Mouse (Mus musculus) gastrocnemius, postnatal 14 days (tissue): ENCODE measurements around the gene Myrfl. TPM values are rescaled to one million over a fixed set of nuclear protein-coding genes. Genes with fewer than 3 reads are reported as not detected.

Experiments
- DNase-seq: peaks from one replicate; pipeline ENCODE4 v3.0.0; 2021; ENCODE audit warnings: mixed read lengths
- intact Hi-C: fragments of 180-260 bp; cut with DNase I; formaldehyde crosslinking; loops from one replicate; pipeline ENCODE4 v1.15.1; 2025; ENCODE audit warnings: low total_unique reads
- total RNA-seq, 2 experiments: library from RNA; stranded (reverse); gene quantifications; 2 replicates each; pipeline ENCODE4 v1.2.3; 2021

Myrfl gene
- total RNA-seq, 2 experiments from 2014 or later, result 0.11 to 0.39 TPM

GRCm38 (mm10) chr10:116733651-116734050 lies 163.1 kb downstream of the Myrfl start:
- intact Hi-C loops, result no loop called here
- DNase-seq, result no peak

DNA sequence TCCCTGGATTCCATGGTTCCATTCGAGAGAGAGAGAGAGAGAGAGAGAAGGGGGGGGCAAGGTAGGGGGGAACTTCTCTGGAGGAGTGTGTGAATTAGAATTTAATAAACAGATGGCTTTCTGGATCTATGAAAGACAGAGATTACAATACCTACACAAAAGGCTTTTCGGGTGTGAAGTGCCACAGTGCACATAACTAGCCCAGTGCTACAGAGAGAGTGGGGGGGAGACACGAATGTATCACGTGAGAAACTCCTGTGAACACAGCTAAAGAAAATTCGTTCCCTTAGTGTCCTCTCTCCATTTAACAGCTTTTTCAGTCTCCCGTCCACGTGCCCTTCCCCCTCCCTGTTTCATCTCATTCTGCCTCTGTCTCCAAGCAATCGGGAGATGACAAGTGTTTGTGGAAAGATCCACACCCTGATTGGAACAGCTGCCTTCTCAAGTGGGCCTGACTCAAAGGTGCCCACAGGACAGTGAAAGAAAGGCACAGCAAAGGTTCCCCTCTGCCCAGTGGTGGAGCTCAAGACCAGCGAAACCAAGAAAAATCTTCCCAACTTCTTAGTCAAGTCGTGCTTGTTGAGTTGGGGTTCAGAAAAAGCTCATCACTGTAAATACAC lies 166.6 kb downstream of the Myrfl start:
- DNase-seq, result no peak
- intact Hi-C loops, result no loop called here

DNA sequence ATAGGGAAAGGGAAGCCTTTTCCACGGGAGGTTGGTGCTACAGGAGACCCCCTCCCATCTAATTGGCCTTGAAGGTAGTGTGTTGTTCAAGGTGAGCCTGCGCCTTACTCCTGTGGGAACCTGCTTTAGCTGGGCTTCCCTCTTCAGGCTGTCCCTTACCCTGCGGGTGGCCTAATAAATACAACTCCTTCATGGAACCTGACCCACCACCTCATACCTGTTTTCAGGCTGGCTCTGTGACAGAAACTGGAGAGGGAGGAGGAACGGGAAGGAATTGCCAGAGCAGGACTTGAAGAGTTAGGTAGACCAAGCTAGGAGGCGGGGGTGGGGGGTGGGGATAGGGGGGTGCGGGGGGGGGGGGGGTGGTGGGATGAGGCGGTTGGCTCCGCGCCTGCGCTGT lies 167.9 kb downstream of the Myrfl start:
- intact Hi-C loops, result no loop called here
- DNase-seq, result no peak

GRCm38 (mm10) chr10:116727702-116728298 lies 168.9 kb downstream of the Myrfl start:
- no peak for DNase-seq
- intact Hi-C loops, result no loop called here

Other genes starting within 250 kb of the Myrfl start
- gene Rab3ip, start 53.9 kb upstream of the Myrfl start, total RNA-seq, result 10 to 100 TPM; 16.2 to 17.3 TPM
- gene Gm10271, start 75.7 kb upstream of the Myrfl start, total RNA-seq, result not detected
- 10 to 100 TPM in 1 of 2 experiments, 1 to 10 TPM in 1; 9.2 to 11.7 TPM for gene Best3, start 89.4 kb upstream of the Myrfl start, total RNA-seq
- gene Lrrc10, start 148.4 kb upstream of the Myrfl start, total RNA-seq, result not detected
- 100 to 1,000 TPM; 132 to 146 TPM for gene Cct2, start 166.9 kb upstream of the Myrfl start, total RNA-seq